Mouse (Mus musculus): Measurements from ENCODE around the gene Rhpn2. TPM values are rescaled to one million over a fixed set of nuclear protein-coding genes. Genes with fewer than 3 reads are reported as not detected.
A peak's percentile ranks its signal among the peaks of the same experiment; 100 is the strongest.

Gene Rhpn2
- polyA plus RNA-seq, 1 experiment from 2014 or later: 8.4 TPM

- Histone ChIP-seq H3K27ac (ENCODE audit: poor library complexity, severe bottlenecking) (no peak overlapping the region), H3K9me3 (replicated peaks) (peaks cover 7% of the 10 kb centered on the region; the same call in 1 of the 2 replicates), H3K4me1 (replicated peaks) (peaks cover 12% of the 10 kb centered on the region), H3K9ac (no peak overlapping the region), H3K27me3 (replicated peaks) (no peaks in the 10 kb centered on the region), H3K4me2 (no peak overlapping the region), H3K4me3 (no peak overlapping the region), H3K36me3 (peaks cover 3% of the 10 kb centered on the region; the same call in 1 of the 2 replicates)
- no peak for ATAC-seq (ENCODE audit: insufficient number of reproducible peaks, low FRiP score)
- WGBS: 82% methylated on average over 14 of the region's 14 CpGs
Measured at GRCm38 (mm10) chr7:35372483-35373017, 38.6 kb downstream of the Rhpn2 start.

GRCm38 (mm10) chr7:35373146-35373989 is 39.4 kb downstream of the Rhpn2 start:
- Histone ChIP-seq H3K27ac (ENCODE audit: poor library complexity, severe bottlenecking) (0 out of 2 replicates have a peak overlapping the region, but pooled peaks have one; percentile 5), H3K36me3 (no peaks in the 10 kb centered on the region), H3K4me3 (no peak overlapping the region), H3K4me1 (replicated peaks) (peaks cover 12% of the 10 kb centered on the region), H3K9ac (no peak overlapping the region), H3K4me2 (peak overlapping the region; percentile 17; the same call in 1 of the 2 replicates), H3K9me3 (replicated peaks) (peaks cover 2% of the 10 kb centered on the region; the same call in 1 of the 2 replicates), H3K27me3 (replicated peaks) (no peaks in the 10 kb centered on the region)
- 51% methylated on average over 16 of the region's 16 CpGs for WGBS
- ATAC-seq (ENCODE audit: insufficient number of reproducible peaks, low FRiP score): peak; percentile 63

- peaks cover 18% of the 10 kb centered on the region for H3K4me1 ChIP-seq (replicated peaks)
- no peak overlapping the region for H3K27ac ChIP-seq (ENCODE audit: poor library complexity, severe bottlenecking)
- ATAC-seq (ENCODE audit: insufficient number of reproducible peaks, low FRiP score): no peak
- H3K9ac ChIP-seq: no peak overlapping the region
- H3K9me3 ChIP-seq (replicated peaks): no peaks in the 10 kb centered on the region
- H3K36me3 ChIP-seq: no peaks in the 10 kb centered on the region
- no peak overlapping the region for H3K4me3 ChIP-seq
- WGBS: 86% methylated on average over 7 of the region's 7 CpGs
- no peak overlapping the region for H3K4me2 ChIP-seq
- H3K27me3 ChIP-seq (replicated peaks): no peaks in the 10 kb centered on the region
Measured at GRCm38 (mm10) chr7:35374265-35374664, 40.3 kb downstream of the Rhpn2 start.

- Histone ChIP-seq H3K9ac (no peak overlapping the region), H3K9me3 (replicated peaks) (no peaks in the 10 kb centered on the region), H3K27ac (ENCODE audit: poor library complexity, severe bottlenecking) (no peak overlapping the region), H3K27me3 (replicated peaks) (no peaks in the 10 kb centered on the region), H3K4me1 (replicated peaks) (peaks cover 32% of the 10 kb centered on the region), H3K36me3 (no peaks in the 10 kb centered on the region), H3K4me3 (no peak overlapping the region), H3K4me2 (no peak overlapping the region)
- 91% methylated on average over 9 of the region's 9 CpGs for WGBS
- no peak for ATAC-seq (ENCODE audit: insufficient number of reproducible peaks, low FRiP score)
Measured at GRCm38 (mm10) chr7:35376623-35377022, 42.7 kb downstream of the Rhpn2 start.

- Histone ChIP-seq H3K4me1 (replicated peaks) (peaks cover 20% of the 10 kb centered on the region), H3K9ac (peak overlapping the region; percentile 43; the same call in 1 of the 2 replicates), H3K4me2 (peak overlapping the region; percentile 60), H3K27me3 (replicated peaks) (no peaks in the 10 kb centered on the region), H3K27ac (ENCODE audit: poor library complexity, severe bottlenecking) (peak overlapping the region; percentile 47), H3K4me3 (peak overlapping the region; percentile 19; the same call in 1 of the 2 replicates), H3K9me3 (replicated peaks) (no peaks in the 10 kb centered on the region), H3K36me3 (no peaks in the 10 kb centered on the region)
- peak; percentile 55 for ATAC-seq (ENCODE audit: insufficient number of reproducible peaks, low FRiP score)
- 29% methylated on average over 16 of the region's 16 CpGs for WGBS
Measured at GRCm38 (mm10) chr7:35379492-35380119, 45.6 kb downstream of the Rhpn2 start.

GRCm38 (mm10) chr7:35380351-35380750 is 46.4 kb downstream of the Rhpn2 start:
- Histone ChIP-seq H3K9me3 (replicated peaks) (no peaks in the 10 kb centered on the region), H3K27me3 (replicated peaks) (no peaks in the 10 kb centered on the region), H3K9ac (no peak overlapping the region), H3K36me3 (no peaks in the 10 kb centered on the region), H3K27ac (ENCODE audit: poor library complexity, severe bottlenecking) (no peak overlapping the region; the same call in none of the 2 replicates), H3K4me2 (no peak overlapping the region), H3K4me1 (replicated peaks) (peaks cover 20% of the 10 kb centered on the region), H3K4me3 (no peak overlapping the region)
- ATAC-seq (ENCODE audit: insufficient number of reproducible peaks, low FRiP score): 0 out of 2 replicates have a peak, but pooled peaks have one; percentile 12
- WGBS: 41% methylated on average over 8 of the region's 8 CpGs

GRCm38 (mm10) chr7:35381861-35382260 is 47.9 kb downstream of the Rhpn2 start:
- H3K9ac ChIP-seq: no peak overlapping the region
- WGBS: 48% methylated on average over 16 of the region's 16 CpGs
- no peaks in the 10 kb centered on the region for H3K9me3 ChIP-seq (replicated peaks)
- H3K36me3 ChIP-seq: 0 out of 2 replicates have a peak, but pooled peaks cover 4% of the 10 kb centered on the region
- H3K27ac ChIP-seq (ENCODE audit: poor library complexity, severe bottlenecking): no peak overlapping the region
- H3K4me2 ChIP-seq: no peak overlapping the region
- H3K4me1 ChIP-seq (replicated peaks): peaks cover 25% of the 10 kb centered on the region
- H3K27me3 ChIP-seq (replicated peaks): no peaks in the 10 kb centered on the region
- ATAC-seq (ENCODE audit: insufficient number of reproducible peaks, low FRiP score): no peak
- H3K4me3 ChIP-seq: no peak overlapping the region

GRCm38 (mm10) chr7:35382706-35383353 is 48.9 kb downstream of the Rhpn2 start:
- Histone ChIP-seq H3K4me1 (replicated peaks) (peaks cover 31% of the 10 kb centered on the region), H3K27ac (ENCODE audit: poor library complexity, severe bottlenecking) (no peak overlapping the region), H3K27me3 (replicated peaks) (no peaks in the 10 kb centered on the region), H3K4me3 (no peak overlapping the region), H3K9ac (no peak overlapping the region), H3K4me2 (no peak overlapping the region), H3K9me3 (replicated peaks) (no peaks in the 10 kb centered on the region), H3K36me3 (0 out of 2 replicates have a peak, but pooled peaks cover 4% of the 10 kb centered on the region)
- WGBS: 54% methylated on average over 2 of the region's 2 CpGs
- no peak for ATAC-seq (ENCODE audit: insufficient number of reproducible peaks, low FRiP score)

- H3K4me2 ChIP-seq: no peak overlapping the region
- H3K27ac ChIP-seq (ENCODE audit: poor library complexity, severe bottlenecking): no peak overlapping the region
- H3K4me1 ChIP-seq (replicated peaks): peaks cover 11% of the 10 kb centered on the region
- H3K27me3 ChIP-seq (replicated peaks): no peaks in the 10 kb centered on the region
- H3K9me3 ChIP-seq (replicated peaks): no peaks in the 10 kb centered on the region
- H3K9ac ChIP-seq: no peak overlapping the region
- 49% methylated on average over 6 of the region's 6 CpGs for WGBS
- no peak overlapping the region for H3K4me3 ChIP-seq
- ATAC-seq (ENCODE audit: insufficient number of reproducible peaks, low FRiP score): peak; percentile 69
- H3K36me3 ChIP-seq: 0 out of 2 replicates have a peak, but pooled peaks cover 4% of the 10 kb centered on the region
Measured at GRCm38 (mm10) chr7:35386525-35386952, 52.6 kb downstream of the Rhpn2 start.

GRCm38 (mm10) chr7:35388694-35389093 is 54.7 kb downstream of the Rhpn2 start:
- 64% methylated on average over 6 of the region's 6 CpGs for WGBS
- Histone ChIP-seq H3K27ac (ENCODE audit: poor library complexity, severe bottlenecking) (no peak overlapping the region), H3K4me3 (no peak overlapping the region), H3K4me2 (no peak overlapping the region), H3K27me3 (replicated peaks) (no peaks in the 10 kb centered on the region), H3K4me1 (replicated peaks) (peaks cover 11% of the 10 kb centered on the region), H3K36me3 (peaks cover 12% of the 10 kb centered on the region), H3K9ac (no peak overlapping the region), H3K9me3 (replicated peaks) (no peaks in the 10 kb centered on the region)
- ATAC-seq (ENCODE audit: insufficient number of reproducible peaks, low FRiP score): no peak

Measured in heart, embryonic 12.5 days (tissue).